Mouse (Mus musculus) gastrocnemius, adult 18-20 months (tissue): Measurements from ENCODE around the gene Nat8f1. TPM values are rescaled to one million over a fixed set of nuclear protein-coding genes. Genes with fewer than 3 reads are reported as not detected.
"Not testable (repeated sequence)": the region's sequence is repeated elsewhere in the genome, so short reads cannot be mapped to it uniquely, and the experiment has no call there.

Experiments
- DNase-seq: peaks from one replicate; pipeline ENCODE4 v3.0.0; 2021; ENCODE audit warnings: low spot score
- total RNA-seq, 2 experiments: library from RNA; stranded (reverse); gene quantifications; 2 replicates each; pipeline ENCODE4 v1.2.3; 2021

Gene Nat8f1
- total RNA-seq, 2 experiments from 2014 or later, result 1.4 to 1.8 TPM

DNA sequence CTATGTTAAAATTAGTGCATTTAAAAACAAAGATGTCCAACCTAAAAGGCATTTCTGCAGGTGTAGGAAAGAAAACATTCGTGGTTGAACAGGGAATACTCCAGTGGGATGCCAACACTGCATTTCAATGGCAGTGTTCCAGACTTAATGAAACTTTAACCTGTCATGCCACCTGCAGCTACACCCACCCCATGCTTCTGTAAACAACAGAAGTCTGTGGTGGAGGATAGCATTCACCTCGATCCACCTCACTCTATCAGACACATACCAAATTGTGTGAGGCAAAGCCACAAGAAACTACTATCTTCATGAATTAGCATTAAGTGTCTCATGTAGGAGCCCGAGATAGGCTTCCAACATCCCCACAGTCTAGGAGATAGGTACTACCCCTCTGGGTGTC is 7.1 kb downstream of the Nat8f1 start:
- DNase-seq, result no peak

DNA sequence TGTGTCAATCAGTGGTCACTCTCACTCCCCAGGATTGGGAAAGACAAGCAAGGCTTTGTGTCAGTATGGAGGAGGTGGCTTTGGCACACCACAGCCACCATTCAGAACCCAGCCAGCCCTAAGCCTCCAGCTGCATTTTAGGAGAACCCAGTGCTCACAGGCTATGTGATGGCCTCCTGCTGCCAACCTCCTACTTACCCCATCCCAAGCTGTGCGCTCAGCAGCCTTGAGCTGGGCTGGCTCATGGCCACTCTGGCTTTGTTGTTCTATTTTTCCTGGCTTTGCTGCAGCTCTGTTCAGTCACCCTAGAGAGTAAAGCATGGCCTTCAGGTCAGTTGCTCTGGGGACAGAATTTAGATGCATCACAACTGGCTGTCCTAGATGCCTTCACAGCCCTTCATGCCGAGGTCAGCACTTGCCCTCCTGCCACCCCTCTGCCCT is 8.6 kb downstream of the Nat8f1 start:
- not testable (repeated sequence) for DNase-seq

DNA sequence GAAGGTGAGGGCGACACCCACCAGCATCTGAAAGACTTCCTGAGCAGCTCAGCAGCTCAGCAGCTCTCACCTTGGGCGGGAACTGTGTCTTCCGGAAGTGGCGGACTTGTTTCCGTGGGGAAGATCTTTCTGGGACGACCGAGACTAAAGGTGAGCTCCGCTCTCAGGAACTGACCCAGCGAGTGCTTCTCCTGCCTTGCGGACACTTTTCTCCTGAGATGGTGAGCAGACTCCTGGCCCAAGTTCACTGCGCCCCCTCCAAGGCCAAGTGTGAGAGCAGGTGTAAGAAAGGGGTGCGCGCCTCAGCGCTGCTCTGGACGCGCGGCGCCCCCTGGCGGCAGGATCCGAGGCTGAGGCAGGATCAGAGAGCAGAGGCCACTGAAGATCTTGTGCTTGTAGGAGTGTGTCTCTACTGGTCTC is 10.8 kb downstream of the Nat8f1 start, which contains the start of gene Nat8f4:
Nat8f4 (minus strand) TSS at position 243 of the 420 bp plus-strand sequence.
- peak; percentile 69 for DNase-seq

DNA sequence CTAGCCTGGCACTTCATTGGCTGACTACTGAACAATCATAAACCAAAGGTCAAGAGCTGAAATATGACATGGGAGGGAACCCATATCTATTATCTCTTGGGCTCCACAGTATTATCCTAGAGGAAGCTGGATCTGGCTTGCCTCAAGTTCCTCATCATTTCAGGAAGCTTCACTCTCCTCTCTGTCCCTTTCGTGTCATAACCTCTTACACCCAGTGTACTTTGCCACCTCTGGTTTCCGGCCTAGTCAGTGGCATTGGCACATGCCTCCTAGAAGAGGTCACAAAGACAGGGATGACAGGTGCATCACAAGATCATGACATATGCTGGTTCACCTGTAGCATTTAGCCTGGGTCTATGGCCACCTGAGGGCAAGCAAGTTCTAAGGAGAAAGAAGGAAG is 13.2 kb downstream of the Nat8f1 start:
- no peak for DNase-seq

DNA sequence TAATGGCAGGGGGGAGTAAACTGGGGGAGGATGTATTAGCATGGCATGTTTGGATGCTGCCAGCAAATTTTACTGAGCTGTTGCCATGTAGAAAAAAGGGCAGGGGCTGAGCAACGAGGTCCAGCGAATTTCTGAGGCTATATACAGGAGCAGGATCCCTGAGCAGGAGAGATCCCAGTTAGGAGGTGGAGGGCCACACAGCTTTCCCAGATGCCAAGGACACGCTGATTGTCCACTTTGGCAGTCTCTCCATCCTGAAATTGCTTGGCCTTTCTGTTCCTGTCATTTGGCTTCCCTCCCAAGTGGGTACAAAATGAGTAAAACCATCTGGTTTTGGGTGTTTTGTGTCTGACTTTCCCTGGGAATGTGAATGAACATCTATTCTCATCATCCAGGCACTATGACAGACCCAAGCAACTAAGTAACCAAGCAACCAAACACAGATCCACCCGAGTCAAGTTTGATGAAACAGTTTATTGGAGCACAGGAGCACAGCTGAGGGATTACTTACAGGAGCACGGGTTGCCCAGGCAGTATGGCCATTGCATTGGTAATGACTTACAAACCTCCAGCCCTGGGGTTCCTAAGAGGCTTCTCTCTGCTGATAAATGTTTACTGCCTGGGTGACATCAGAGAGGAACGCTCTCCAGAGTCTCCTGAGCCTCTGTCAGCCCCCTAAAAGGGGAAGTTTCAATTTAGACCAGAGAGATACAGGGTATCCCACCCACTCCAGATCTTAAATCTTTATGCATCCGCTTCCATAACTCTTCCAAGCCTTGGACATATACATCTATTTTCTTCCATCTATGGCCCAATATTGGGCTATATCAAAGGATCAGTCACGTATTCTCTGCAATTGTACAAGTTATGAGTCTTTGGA is 16.7 kb downstream of the Nat8f1 start:
- not testable (repeated sequence) for DNase-seq

DNA sequence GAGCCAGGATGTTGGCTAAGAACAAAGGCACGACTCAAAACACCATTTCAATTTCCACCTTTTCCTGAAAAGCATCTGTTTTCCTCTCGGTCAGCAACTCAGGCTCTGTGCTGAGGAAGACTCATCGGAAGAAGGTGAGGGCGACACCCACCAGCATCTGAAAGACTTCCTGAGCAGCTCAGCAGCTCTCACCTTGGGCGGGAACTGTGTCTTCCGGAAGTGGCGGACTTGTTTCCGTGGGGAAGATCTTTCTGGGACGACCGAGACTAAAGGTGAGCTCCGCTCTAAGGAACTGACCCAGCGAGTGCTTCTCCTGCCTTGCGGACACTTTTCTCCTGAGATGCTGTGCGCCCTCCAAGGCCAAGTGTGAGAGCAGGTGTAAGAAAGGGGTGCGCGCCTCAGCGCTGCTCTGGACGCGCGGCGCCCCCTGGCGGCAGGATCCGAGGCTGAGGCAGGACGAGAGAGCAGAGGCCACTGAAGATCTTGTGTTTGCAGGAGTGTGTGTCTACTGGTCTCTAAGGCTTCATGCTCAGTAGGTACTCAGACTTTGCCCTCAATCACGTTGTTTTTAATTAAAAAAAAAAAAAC is 20.3 kb downstream of the Nat8f1 start:
- not testable (repeated sequence) for DNase-seq

DNA sequence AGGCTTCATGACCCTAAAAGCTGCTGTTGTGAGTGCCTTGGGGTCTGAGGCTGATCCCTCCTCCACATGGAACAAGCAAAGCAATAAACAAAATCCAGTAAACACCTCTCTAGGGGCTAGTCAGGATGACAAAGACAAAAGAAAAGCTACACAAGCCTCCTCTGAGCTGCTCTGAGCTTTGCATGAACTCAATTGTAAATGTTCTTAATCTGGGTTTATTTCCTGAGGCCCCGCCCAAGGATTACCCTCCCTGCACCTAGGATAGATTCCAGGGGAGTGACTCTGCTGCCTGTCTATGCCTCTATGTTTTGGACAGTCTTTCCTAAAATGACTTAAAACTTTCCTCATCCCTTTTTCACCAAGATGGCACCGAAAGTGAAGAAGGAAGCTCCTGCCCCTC is 26.5 kb downstream of the Nat8f1 start:
- DNase-seq, result no peak

DNA sequence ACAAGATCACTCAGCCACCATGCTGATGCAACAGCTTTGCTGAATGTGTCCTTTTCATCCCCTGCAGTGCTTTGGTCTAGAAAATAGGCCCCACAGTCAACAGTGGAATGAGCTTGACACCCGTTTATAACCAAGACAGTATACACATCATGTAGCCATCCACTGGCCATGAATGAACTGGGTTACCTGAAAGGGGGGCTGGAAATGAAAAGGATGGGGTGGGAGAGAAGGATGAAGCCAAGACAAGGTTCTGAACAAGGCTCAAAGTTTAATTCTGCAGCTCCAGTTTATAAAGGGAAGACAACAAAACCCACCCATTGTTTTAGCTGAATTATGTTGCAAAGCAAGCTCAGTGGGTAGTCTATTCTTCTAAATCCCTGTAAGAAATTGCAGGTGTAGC is 31.2 kb downstream of the Nat8f1 start:
- no peak for DNase-seq

DNA sequence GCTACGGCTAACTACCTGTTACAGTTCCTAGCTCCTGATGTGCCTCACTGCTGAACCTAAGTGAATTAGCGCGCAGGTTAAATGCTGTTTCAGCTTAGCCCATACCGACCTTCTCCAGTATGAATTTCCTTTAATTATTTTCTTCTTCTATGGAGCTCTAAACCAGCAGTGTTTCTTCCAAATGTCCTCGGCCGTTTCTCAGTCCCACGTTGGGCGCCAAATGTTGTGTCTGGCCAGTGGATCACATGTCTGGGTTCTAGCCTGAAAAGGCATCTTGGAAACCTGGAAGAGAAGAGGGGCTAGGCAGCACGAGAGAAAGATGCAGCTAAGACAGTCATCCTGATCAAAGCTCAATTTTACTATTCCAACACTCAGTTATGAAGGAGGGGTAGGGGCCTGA is 32.2 kb downstream of the Nat8f1 start:
- DNase-seq, result not testable (repeated sequence)

DNA sequence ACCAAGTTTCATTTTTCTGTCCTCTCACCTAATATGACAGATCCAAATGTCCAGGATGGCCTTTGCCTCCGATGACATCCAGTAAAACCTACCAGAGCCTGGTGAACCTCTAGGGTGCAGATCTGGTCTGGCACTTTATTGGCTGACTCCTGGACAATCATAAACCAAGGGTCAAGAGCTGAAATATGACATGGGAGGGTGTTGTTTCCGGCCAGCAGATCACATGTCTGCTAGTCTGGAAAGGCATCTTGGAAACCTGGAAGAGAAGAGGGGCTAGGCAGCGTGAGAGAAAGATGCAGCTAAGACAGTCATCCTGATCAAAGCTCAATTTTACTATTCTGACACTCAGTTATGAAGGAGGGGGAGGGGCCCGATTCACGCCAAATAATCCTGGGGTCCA is 46.5 kb downstream of the Nat8f1 start, which contains the start of gene Nat8f2:
Nat8f2 (minus strand) TSS at position 153 of the 400 bp plus-strand sequence.
- DNase-seq, result not testable (repeated sequence)

DNA sequence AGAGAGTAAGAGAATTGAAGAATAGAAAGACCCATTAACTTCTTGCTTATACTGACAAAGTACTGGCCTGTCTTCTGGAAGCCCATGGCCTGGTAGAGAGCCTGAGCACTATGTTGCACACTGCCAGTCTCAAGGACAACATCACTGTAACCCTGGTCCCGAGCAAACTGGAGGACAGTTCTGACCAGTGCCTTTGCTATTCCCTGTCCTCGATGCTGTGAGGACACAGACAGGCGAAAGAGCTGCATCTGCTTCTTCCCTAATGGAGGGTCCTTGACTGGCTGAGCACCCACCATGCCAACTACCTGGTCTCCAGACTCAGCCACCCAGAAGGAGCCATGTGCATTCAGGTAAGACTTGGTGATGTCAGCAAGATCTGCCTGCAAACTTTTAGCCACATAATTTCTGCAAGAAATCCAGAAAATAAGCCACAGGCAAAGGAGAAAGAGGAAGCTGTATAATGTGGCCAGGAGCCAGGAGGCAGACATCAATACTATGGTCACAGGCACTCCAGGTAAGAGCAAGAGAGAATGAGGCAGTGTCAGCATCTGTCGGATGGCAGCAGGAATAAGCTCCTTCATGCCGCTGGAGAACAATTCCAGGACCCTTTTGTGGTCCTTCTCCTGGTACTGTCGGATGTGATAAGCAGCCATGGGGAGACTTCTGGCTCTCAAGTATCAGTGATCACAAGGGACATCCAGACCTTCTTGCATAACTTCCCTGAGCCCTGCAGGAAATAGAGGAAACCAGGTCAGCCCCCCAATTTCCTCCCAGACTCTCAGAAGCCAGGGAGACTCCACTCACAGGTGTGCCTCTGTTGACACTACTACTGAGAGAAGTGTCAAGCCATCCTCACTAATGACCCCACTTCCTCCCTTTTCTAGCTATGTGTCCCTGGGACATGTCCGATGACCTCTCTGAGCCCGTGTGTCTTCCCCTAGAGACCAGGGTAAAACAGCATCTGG is 47.5 kb downstream of the Nat8f1 start:
- DNase-seq, result no peak

DNA sequence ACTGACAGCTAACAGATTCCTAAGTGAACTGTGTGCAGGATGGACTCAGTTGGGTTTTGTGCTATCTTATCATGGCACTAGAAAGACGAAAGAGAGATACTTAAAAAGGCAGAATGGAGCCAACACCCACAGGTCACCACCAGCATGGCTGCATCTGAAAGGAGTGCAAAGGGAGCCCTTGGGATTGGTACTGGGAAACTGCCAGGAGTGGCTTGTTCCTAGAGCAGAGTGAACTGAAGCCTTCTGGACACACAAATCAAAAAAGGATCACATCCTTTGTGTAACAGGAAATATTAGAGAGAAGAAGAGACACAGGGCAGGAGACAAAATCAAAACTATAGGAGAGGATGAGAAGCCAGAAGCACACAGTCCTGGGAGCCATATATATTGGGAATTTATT is 48.5 kb downstream of the Nat8f1 start:
- DNase-seq, result not testable (repeated sequence)

DNA sequence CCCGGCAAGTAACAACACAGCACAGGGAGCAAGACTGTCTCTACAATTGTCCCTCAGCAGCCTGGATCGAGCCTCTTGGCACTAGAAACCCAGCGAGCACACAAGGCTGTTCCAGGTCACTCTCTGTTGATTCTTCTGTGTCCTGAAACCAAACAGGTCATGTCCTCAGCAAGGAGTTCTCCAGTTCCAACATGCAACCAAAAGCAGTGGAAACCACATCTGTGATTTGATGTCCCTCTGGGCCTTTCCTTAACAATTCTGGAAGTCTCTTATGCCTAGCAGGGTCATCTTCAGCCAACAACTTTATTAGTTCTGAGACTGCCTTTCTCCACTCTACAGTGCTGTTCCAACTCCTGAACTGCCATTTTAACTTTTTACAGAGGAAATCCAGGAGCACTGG is 49.3 kb downstream of the Nat8f1 start:
- peak; percentile 20 for DNase-seq

DNA sequence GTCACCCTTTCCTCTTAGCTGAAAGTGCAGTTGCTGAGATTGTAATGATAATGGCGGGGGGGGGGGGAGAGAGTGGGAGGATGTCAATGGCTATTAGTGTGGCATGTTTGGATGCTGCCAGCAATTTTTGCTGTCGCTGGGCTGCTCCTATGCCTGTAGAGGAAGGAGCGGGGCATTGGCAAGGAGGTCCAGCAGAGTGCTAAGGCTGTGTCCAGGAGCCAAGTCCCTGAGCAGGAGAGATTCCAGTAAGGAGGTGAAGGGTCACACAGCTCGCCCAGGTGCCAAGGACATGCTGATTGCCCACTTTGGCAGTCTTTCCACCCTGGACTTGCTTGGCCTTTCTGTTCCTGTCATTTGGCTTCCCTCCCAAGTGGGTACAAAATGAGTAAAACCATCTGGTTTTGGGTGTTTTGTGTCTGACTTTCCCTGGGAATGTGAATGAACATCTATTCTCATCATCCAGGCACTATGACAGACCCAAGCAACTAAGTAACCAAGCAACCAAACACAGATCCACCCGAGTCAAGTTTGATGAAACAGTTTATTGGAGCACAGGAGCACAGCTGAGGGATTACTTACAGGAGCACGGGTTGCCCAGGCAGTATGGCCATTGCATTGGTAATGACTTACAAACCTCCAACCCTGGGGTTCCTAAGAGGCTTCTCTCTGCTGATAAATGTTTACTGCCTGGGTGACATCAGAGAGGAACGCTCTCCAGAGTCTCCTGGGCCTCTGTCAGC is 50.4 kb downstream of the Nat8f1 start:
- DNase-seq, result peak; percentile 5

DNA sequence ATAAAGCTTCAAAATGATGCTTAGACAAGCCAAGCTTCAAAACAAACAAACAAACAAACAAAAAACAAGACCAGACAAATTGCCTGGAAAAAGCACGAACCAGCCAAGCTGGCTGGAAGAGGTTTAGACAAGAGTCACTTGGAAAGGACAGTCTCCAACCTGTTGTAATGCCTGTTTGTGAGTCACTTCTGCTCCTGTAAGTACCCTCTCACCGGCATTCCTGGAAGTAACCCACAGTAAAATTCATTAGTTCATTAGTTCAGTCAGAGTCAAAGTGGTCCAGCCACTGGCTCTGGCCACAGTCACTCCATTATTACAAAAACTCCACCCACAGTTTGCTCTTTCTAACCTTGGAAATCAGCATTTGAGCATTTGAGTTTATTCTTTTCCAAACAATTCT is 51.6 kb downstream of the Nat8f1 start:
- no peak for DNase-seq

DNA sequence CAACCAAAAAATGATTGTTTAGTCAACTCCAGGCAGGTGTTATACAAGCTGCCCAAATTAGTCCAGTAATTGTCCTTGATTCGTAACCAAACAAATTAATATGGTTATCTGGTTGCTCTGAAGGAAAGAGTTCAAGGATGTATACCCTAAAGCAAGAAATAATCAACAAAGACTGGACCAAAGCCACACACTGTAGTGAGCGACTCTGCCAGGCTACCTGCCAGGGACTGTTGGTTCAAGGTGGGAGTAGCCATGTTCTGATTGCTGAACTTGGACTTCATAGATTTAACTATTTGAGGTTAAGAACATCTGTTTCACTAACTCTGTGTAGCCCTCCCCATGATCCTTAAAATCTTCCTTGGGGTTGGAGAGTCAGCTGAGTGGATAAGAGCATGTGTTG is 52.4 kb downstream of the Nat8f1 start:
- DNase-seq, result no peak

DNA sequence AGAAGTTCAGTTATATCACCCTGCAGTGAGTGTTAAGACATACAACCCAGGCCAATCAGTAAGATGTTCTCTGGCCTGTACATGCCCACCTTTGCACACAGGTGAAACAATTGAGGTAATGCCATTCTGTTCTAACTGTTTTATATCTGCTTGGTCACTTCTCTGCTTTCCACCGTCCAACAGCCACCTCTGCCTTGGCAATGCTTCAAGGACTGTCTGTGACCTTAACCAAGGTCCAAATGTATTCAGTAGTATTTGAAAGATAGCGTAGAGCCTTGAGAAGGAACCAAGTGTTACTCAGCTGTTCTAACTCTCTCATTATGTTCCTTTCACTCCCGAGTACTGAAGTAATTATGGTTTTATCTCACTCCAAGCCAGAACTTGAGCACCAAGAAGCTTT is 52.9 kb downstream of the Nat8f1 start:
- no peak for DNase-seq

DNA sequence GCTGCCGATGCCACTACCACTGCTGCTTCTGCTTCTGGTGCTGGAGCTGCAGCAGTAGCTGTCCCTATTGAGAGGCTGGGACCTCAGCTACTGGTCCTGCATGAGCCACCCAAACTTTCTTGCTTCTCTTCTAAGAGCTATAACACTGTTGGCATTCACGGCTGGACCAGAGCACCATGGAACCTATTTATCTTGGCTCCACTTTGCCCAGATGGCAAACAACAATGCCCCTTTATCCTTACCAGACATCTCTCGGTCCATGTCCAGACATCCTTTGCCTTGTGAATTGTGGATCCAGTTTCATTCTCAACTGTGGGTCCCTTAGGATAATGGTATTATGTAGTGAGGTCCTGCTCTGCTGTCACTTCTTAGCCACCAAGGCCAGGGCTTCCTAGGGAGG is 54.2 kb downstream of the Nat8f1 start:
- DNase-seq, result no peak
